Mouse (Mus musculus) intestine, postnatal 0 days (tissue): ENCODE measurements around the gene Wfdc12. TPM values are rescaled to one million over a fixed set of nuclear protein-coding genes. Genes with fewer than 3 reads are reported as not detected.
A peak's percentile ranks its signal among the peaks of the same experiment; 100 is the strongest.

ENCODE experiments used
- ATAC-seq: fragments of 200-750 bp; cut with Nextera tagmentation; 2 replicates; pipeline ENCODE4 v1.8.0; 2017; ENCODE audit warnings: mild to moderate bottlenecking, moderate TSS enrichment, moderate library complexity
- H3K27ac ChIP-seq: fragments of 300-500 bp; sonication (generic); 2 replicates; pipeline ENCODE4 v1.5.1; 2014; ENCODE audit warnings: mild to moderate bottlenecking, low read depth, low read length, moderate library complexity
- H3K27me3 ChIP-seq: fragments of 300-500 bp; sonication (generic); replicated peaks from 2 replicates; pipeline ENCODE4 v1.6.1; 2014; ENCODE audit warnings: low read length, mixed read lengths; ENCODE audit not compliant: control insufficient read depth, insufficient read depth
- H3K36me3 ChIP-seq: fragments of 300-500 bp; sonication (generic); 2 replicates; pipeline ENCODE4 v1.6.1; 2014; ENCODE audit warnings: mild to moderate bottlenecking, moderate library complexity; ENCODE audit not compliant: control insufficient read depth, insufficient read depth
- H3K4me1 ChIP-seq: fragments of 300-500 bp; sonication (generic); replicated peaks from 2 replicates; pipeline ENCODE4 v1.6.1; 2014; ENCODE audit warnings: antibody characterized with exemption, low read length, mixed read lengths; ENCODE audit not compliant: control insufficient read depth, insufficient read depth
- H3K4me2 ChIP-seq: fragments of 300-500 bp; sonication (generic); replicated peaks from 2 replicates; pipeline ENCODE4 v1.6.1; 2014; ENCODE audit warnings: low read depth, mild to moderate bottlenecking, moderate library complexity
- H3K4me3 ChIP-seq: fragments of 300-500 bp; sonication (generic); 2 replicates; pipeline ENCODE4 v1.5.1; 2014; ENCODE audit warnings: low read depth, low read length
- H3K9ac ChIP-seq: fragments of 300-500 bp; sonication (generic); 2 replicates; pipeline ENCODE4 v1.6.1; 2014; ENCODE audit warnings: mild to moderate bottlenecking, low read depth, low read length
- H3K9me3 ChIP-seq: fragments of 300-500 bp; sonication (generic); 2 replicates; pipeline ENCODE4 v1.6.1; 2016; ENCODE audit warnings: mixed run types; ENCODE audit not compliant: control insufficient read depth
- CTCF ChIP-seq: sonication (generic); IDR thresholded peaks from 2 replicates; pipeline ENCODE4 v1.5.1; 2016; ENCODE audit warnings: low read depth, mild to moderate bottlenecking, control low read depth, antibody characterized with exemption, moderate library complexity
- WGBS: fragments of 180-500 bp; shearing (Covaris S2); extraction: QIAGEN DNeasy Blood & Tissue Kit; methylation state at CpG from one replicate; pipeline ENCODE4 v1.1.7; 2014; 5-methylcytosine and 5-hydroxymethylcytosine counted together
- polyA plus RNA-seq: library from polyadenylated mRNA; unstranded; fragments of >200 nt; fragmentation: Nextera tagmentation; extraction: Ambion mirVana; gene quantifications from 2 replicates; pipeline ENCODE4 v1.2.1, GENCODE M21; 2015

Gene Wfdc12
- polyA plus RNA-seq, 1 experiment from 2014 or later = not detected

- H3K4me2 ChIP-seq = no peak overlapping the region
- no peak overlapping the region for H3K27ac ChIP-seq
- WGBS = 61% methylated on average over 3 of the region's 3 CpGs
- peaks cover 6% of the 10 kb centered on the region; the same call in 1 of the 2 replicates for H3K4me1 ChIP-seq
- no peak overlapping the region for H3K4me3 ChIP-seq
- TF ChIP-seq CTCF = no peak
- no peaks in the 10 kb centered on the region for H3K36me3 ChIP-seq
- no peaks in the 10 kb centered on the region for H3K9me3 ChIP-seq
- ATAC-seq = no peak
- H3K27me3 ChIP-seq = peaks cover 32% of the 10 kb centered on the region
- H3K9ac ChIP-seq = no peak overlapping the region
Measured at GRCm38 (mm10) chr2:164173394-164173793, 17.0 kb downstream of the Wfdc12 start.

- H3K4me2 ChIP-seq = peak within 1 kb of the TSS; percentile 58
- no peak for TF ChIP-seq CTCF
- H3K27me3 ChIP-seq = peaks cover 44% of the 10 kb centered on the region
- H3K36me3 ChIP-seq = no peaks in the 10 kb centered on the region
- peak within 1 kb of the TSS; percentile 30 for H3K4me3 ChIP-seq
- peaks cover 8% of the 10 kb centered on the region; the same call in 1 of the 2 replicates for H3K4me1 ChIP-seq
- peak within 1 kb of the TSS; percentile 40; the same call in 1 of the 2 replicates for H3K9ac ChIP-seq
- 1% methylated on average over 28 of the region's 29 CpGs for WGBS
- H3K27ac ChIP-seq = no peak within 1 kb of the TSS
- no peaks in the 10 kb centered on the region for H3K9me3 ChIP-seq
- ATAC-seq = no peak
Measured at GRCm38 (mm10) chr2:164170902-164171301, 19.5 kb downstream of the Wfdc12 start, which contains the start of gene Kcns1. TSS of gene Kcns1 (minus strand) at chr2:164171113.

GRCm38 (mm10) chr2:164170326-164170725 lies 20.1 kb downstream of the Wfdc12 start:
- Histone ChIP-seq H3K36me3 (no peaks in the 10 kb centered on the region), H3K27me3 (peaks cover 44% of the 10 kb centered on the region), H3K4me3 (no peak overlapping the region), H3K9me3 (no peaks in the 10 kb centered on the region), H3K9ac (no peak overlapping the region), H3K4me2 (no peak overlapping the region), H3K27ac (no peak overlapping the region), H3K4me1 (peaks cover 8% of the 10 kb centered on the region; the same call in 1 of the 2 replicates)
- TF ChIP-seq CTCF = no peak
- no peak for ATAC-seq
- 3% methylated on average over 11 of the region's 11 CpGs for WGBS

- Histone ChIP-seq H3K4me3 (peak overlapping the region; percentile 26), H3K9ac (no peak overlapping the region), H3K27me3 (peaks cover 44% of the 10 kb centered on the region), H3K9me3 (no peaks in the 10 kb centered on the region), H3K27ac (no peak overlapping the region), H3K36me3 (no peaks in the 10 kb centered on the region), H3K4me2 (peak overlapping the region; percentile 52), H3K4me1 (0 out of 2 replicates have a peak, but pooled peaks cover 8% of the 10 kb centered on the region)
- 13% methylated on average over 40 of the region's 42 CpGs for WGBS
- TF ChIP-seq CTCF = 0 out of 2 replicates have a peak, but pooled peaks have one; percentile 24
- ATAC-seq = no peak
Measured at GRCm38 (mm10) chr2:164168571-164168946, 21.8 kb downstream of the Wfdc12 start.

- no peak for ATAC-seq
- Histone ChIP-seq H3K9ac (no peak overlapping the region), H3K27ac (no peak overlapping the region), H3K27me3 (peaks cover 44% of the 10 kb centered on the region), H3K4me2 (peak overlapping the region; percentile 52), H3K36me3 (no peaks in the 10 kb centered on the region), H3K4me3 (peak overlapping the region; percentile 26), H3K4me1 (0 out of 2 replicates have a peak, but pooled peaks cover 8% of the 10 kb centered on the region), H3K9me3 (no peaks in the 10 kb centered on the region)
- WGBS = 12% methylated on average over 90 of the region's 90 CpGs
- TF ChIP-seq CTCF = no peak
Measured at GRCm38 (mm10) chr2:164167752-164168570, 22.4 kb downstream of the Wfdc12 start.

GRCm38 (mm10) chr2:164164941-164165340 lies 25.5 kb downstream of the Wfdc12 start:
- Histone ChIP-seq H3K4me1 (0 out of 2 replicates have a peak, but pooled peaks cover 4% of the 10 kb centered on the region), H3K27ac (no peak overlapping the region), H3K27me3 (peaks cover 27% of the 10 kb centered on the region), H3K4me2 (no peak overlapping the region), H3K4me3 (no peak overlapping the region), H3K9me3 (no peaks in the 10 kb centered on the region), H3K9ac (no peak overlapping the region), H3K36me3 (no peaks in the 10 kb centered on the region)
- WGBS = 87% methylated on average over 5 of the region's 5 CpGs
- TF ChIP-seq CTCF = no peak
- ATAC-seq = no peak
